ENCODE assay signal across 21 mouse cellular contexts in the genomic region with DNA sequence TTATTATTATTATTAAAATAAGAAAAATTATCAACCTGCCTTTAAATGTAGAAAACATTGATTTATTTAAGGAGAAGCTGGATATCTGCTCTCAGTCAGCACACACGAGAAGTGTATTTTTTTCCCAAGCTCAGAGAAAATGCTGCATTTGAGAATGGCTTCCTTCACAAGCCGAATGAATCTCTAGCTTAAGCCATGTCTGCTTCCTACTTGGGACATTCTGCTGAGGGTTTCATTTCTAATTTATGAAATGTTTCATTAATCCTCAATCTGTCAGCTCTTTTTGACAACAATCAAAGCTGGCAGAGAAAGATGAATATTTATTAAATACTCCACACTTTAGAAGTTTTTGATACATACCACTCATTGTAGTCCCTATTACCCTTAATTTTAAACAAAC.
A peak's percentile ranks its signal among the peaks of the same experiment; 100 is the strongest.
DNase-seq lines count a peak whose midpoint lies in the region; ATAC-seq and TF ChIP-seq lines count a peak whose summit lies in the region.
"Had no signal": no experiment of that assay in that cellular context is flagged by ENCODE, and none has a peak within 500 bp of the region (broad histone marks: within the 10 kb centered on the region; RNA-seq: fewer than 3 reads in every experiment).

No protein-coding gene starts in this region.

- H3K36me3 ChIP-seq in forebrain, embryonic 13.5 days (ENCODE audit: poor library complexity, severe bottlenecking): no peaks in the 10 kb centered on the region
- no peaks in the 10 kb centered on the region for H3K36me3 ChIP-seq in forebrain, embryonic 10.5 days (replicated peaks)
- H3K36me3 ChIP-seq in hindbrain, embryonic 13.5 days: no peaks in the 10 kb centered on the region
- H3K36me3 ChIP-seq in midbrain, embryonic 16.5 days (ENCODE audit: control insufficient read depth, insufficient read depth, low read length): no peaks in the 10 kb centered on the region
- H3K36me3 ChIP-seq: heart, embryonic 10.5 days had no signal

- no peaks in the 10 kb centered on the region for H3K9me3 ChIP-seq in forebrain, embryonic 13.5 days (replicated peaks)
- no peaks in the 10 kb centered on the region for H3K9me3 ChIP-seq in forebrain, embryonic 10.5 days
- H3K9me3 ChIP-seq in hindbrain, embryonic 13.5 days: no peaks in the 10 kb centered on the region
- no peaks in the 10 kb centered on the region for H3K9me3 ChIP-seq in midbrain, embryonic 16.5 days (replicated peaks; ENCODE audit: control insufficient read depth, low read length, poor library complexity, severe bottlenecking)
- H3K9me3 ChIP-seq: heart, embryonic 10.5 days had no signal

- ATAC-seq in forebrain, embryonic 13.5 days: peak; percentile 20; the same call in 1 of the 2 replicates
- no peak for ATAC-seq in hindbrain, embryonic 13.5 days (ENCODE audit: low FRiP score)
- peak; percentile 5; the same call in 1 of the 2 replicates for ATAC-seq in midbrain, embryonic 16.5 days
- ATAC-seq: CD4-positive, CD25-positive, alpha-beta regulatory T cell, adult 4 months; lung, postnatal 0 days had no signal

- H3K27ac ChIP-seq in forebrain, embryonic 13.5 days: peak overlapping the region; percentile 59
- no peak overlapping the region for H3K27ac ChIP-seq in forebrain, embryonic 10.5 days
- H3K27ac ChIP-seq in hindbrain, embryonic 13.5 days: peak overlapping the region; percentile 93
- H3K27ac ChIP-seq in midbrain, embryonic 16.5 days (ENCODE audit: low read length): peak overlapping the region; percentile 90
- H3K27ac ChIP-seq: heart, embryonic 10.5 days; layer of hippocampus, adult 2 months had no signal

- H3K9ac ChIP-seq in forebrain, embryonic 13.5 days: no peak overlapping the region
- H3K9ac ChIP-seq in hindbrain, embryonic 13.5 days: peak overlapping the region; percentile 62; the same call in 1 of the 2 replicates
- peak overlapping the region; percentile 66 for H3K9ac ChIP-seq in midbrain, embryonic 16.5 days (ENCODE audit: low read depth, low read length)

- 79% methylated on average over 2 of the region's 2 CpGs for WGBS in forebrain, embryonic 13.5 days
- 82% methylated on average over 2 of the region's 2 CpGs for WGBS in forebrain, embryonic 10.5 days
- 65% methylated on average over 2 of the region's 2 CpGs for WGBS in hindbrain, embryonic 13.5 days
- WGBS in midbrain, embryonic 16.5 days: 42% methylated on average over 2 of the region's 2 CpGs

- no peak overlapping the region for H3K4me2 ChIP-seq in forebrain, embryonic 13.5 days
- peak overlapping the region; percentile 36 for H3K4me2 ChIP-seq in hindbrain, embryonic 13.5 days
- peak overlapping the region; percentile 53 for H3K4me2 ChIP-seq in midbrain, embryonic 16.5 days (ENCODE audit: low read length)

- no peaks in the 10 kb centered on the region for H3K27me3 ChIP-seq in forebrain, embryonic 13.5 days
- H3K27me3 ChIP-seq in forebrain, embryonic 10.5 days (ENCODE audit: poor library complexity, severe bottlenecking): no peaks in the 10 kb centered on the region
- no peaks in the 10 kb centered on the region; the same call in 1 of the 2 replicates for H3K27me3 ChIP-seq in hindbrain, embryonic 13.5 days
- no peaks in the 10 kb centered on the region for H3K27me3 ChIP-seq in midbrain, embryonic 16.5 days (ENCODE audit: control insufficient read depth, insufficient read depth, low read depth, low read length)

- H3K4me3 ChIP-seq in forebrain, embryonic 13.5 days: no peak overlapping the region
- no peak overlapping the region for H3K4me3 ChIP-seq in forebrain, embryonic 10.5 days
- no peak overlapping the region for H3K4me3 ChIP-seq in hindbrain, embryonic 13.5 days
- H3K4me3 ChIP-seq in midbrain, embryonic 16.5 days (ENCODE audit: low read depth, low read length): peak overlapping the region; percentile 26
- H3K4me3 ChIP-seq: heart, embryonic 10.5 days; layer of hippocampus, adult 2 months had no signal

- 0 out of 2 replicates have a peak, but pooled peaks cover 17% of the 10 kb centered on the region for H3K4me1 ChIP-seq in forebrain, embryonic 13.5 days
- H3K4me1 ChIP-seq in forebrain, embryonic 10.5 days: peaks cover 9% of the 10 kb centered on the region; the same call in 1 of the 2 replicates
- H3K4me1 ChIP-seq in hindbrain, embryonic 13.5 days (replicated peaks): peaks cover 39% of the 10 kb centered on the region
- H3K4me1 ChIP-seq in midbrain, embryonic 16.5 days (ENCODE audit: control insufficient read depth, insufficient read depth, low read length): peaks cover 48% of the 10 kb centered on the region
- H3K4me1 ChIP-seq: heart, embryonic 10.5 days had no signal

- no peak for TF ChIP-seq CTCF in brain, embryonic 14.5 days (IDR thresholded peaks at IDR 0.05; ENCODE audit: borderline replicate concordance, extremely low read depth, insufficient read depth, insufficient read length)

- DNase-seq in forebrain, embryonic 10.5 days (ENCODE audit: extremely low spot score, low spot score): no peak
- DNase-seq in brain, embryonic 14.5 days (ENCODE audit: low read depth): peak; percentile 63
- DNase-seq in urinary bladder, postnatal 14 days (ENCODE audit: low spot score): no peak
- no peak for DNase-seq in cerebellum, adult 18-20 months
- no peak for DNase-seq in spleen, postnatal 4 days (ENCODE audit: low spot score in 2 of 2)
- DNase-seq: adrenal gland, postnatal 25 days; cerebellum, adult 11-12 months; cerebellum, postnatal 36 days; kidney, adult 2 months; kidney, postnatal 14 days; layer of hippocampus, postnatal 36 days; liver; right cerebral cortex, adult 18-20 months; thymus, postnatal 36 days had no signal

- no peak for TF ChIP-seq POLR2A in brain, embryonic 14.5 days (IDR thresholded peaks at IDR 0.05; ENCODE audit: borderline replicate concordance, extremely low read depth, insufficient read depth, insufficient read length, poor library complexity, severe bottlenecking)
